20 mouse cellular contexts compared by ENCODE assay signal in genomic region chr1:172409431-172409830, GRCm38 (mm10). TPM values are rescaled to one million over a fixed set of nuclear protein-coding genes. Genes with fewer than 3 reads are reported as not detected.
A peak's percentile ranks its signal among the peaks of the same experiment; 100 is the strongest.
DNase-seq lines count a peak whose midpoint lies in the region; ATAC-seq and TF ChIP-seq lines count a peak whose summit lies in the region.
"Had no signal": no experiment of that assay in that cellular context is flagged by ENCODE, and none has a peak within 500 bp of the region (broad histone marks: within the 10 kb centered on the region; RNA-seq: fewer than 3 reads in every experiment).

No protein-coding gene starts in this region.

- H3K27me3 ChIP-seq in embryonic facial prominence, embryonic 14.5 days (replicated peaks; ENCODE audit: control insufficient read depth, insufficient read depth, low read length) = peaks cover 4% of the 10 kb centered on the region; the same call in 1 of the 2 replicates
- H3K27me3 ChIP-seq in embryonic facial prominence, embryonic 10.5 days (replicated peaks; ENCODE audit: low read depth, poor library complexity, severe bottlenecking) = peaks cover 7% of the 10 kb centered on the region; the same call in 1 of the 2 replicates
- no peaks in the 10 kb centered on the region for H3K27me3 ChIP-seq in hindbrain, embryonic 15.5 days
- H3K27me3 ChIP-seq in hindbrain, embryonic 10.5 days (ENCODE audit: insufficient read depth, poor library complexity, severe bottlenecking) = 0 out of 2 replicates have a peak, but pooled peaks cover 3% of the 10 kb centered on the region
- peaks cover 2 to 6% of the 10 kb centered on the region in 2 experiments; a peak in 2 of 4 replicates for H3K27me3 ChIP-seq in MEL (ENCODE audit: control insufficient read depth in 1 of 2, insufficient read depth in 2 of 2, low read length in 2 of 2)
- H3K27me3 ChIP-seq: liver, embryonic 12.5 days; neural tube, embryonic 13.5 days had no signal

- TF ChIP-seq EP300 in MEL (IDR thresholded peaks at IDR 0.05; ENCODE audit: low read depth in 1 of 2, low read length in 2 of 2) = no peak

- no peak overlapping the region for H3K27ac ChIP-seq in embryonic facial prominence, embryonic 14.5 days (replicated peaks; ENCODE audit: low read depth, low read length)
- H3K27ac ChIP-seq in embryonic facial prominence, embryonic 10.5 days (replicated peaks) = no peak overlapping the region
- no peak overlapping the region for H3K27ac ChIP-seq in hindbrain, embryonic 15.5 days (replicated peaks)
- no peak overlapping the region for H3K27ac ChIP-seq in hindbrain, embryonic 10.5 days
- H3K27ac ChIP-seq in MEL (ENCODE audit: control insufficient read depth, low read depth, low read length) = peak overlapping the region; percentile 30; the same call in 1 of the 2 replicates
- H3K27ac ChIP-seq: heart, embryonic 10.5 days; kidney, embryonic 15.5 days; limb, embryonic 12.5 days; liver, embryonic 12.5 days; midbrain, embryonic 10.5 days; neural tube, embryonic 13.5 days had no signal

- no peak overlapping the region for H3K4me3 ChIP-seq in embryonic facial prominence, embryonic 14.5 days (ENCODE audit: low read depth, low read length)
- H3K4me3 ChIP-seq in embryonic facial prominence, embryonic 10.5 days = no peak overlapping the region
- H3K4me3 ChIP-seq in hindbrain, embryonic 15.5 days = no peak overlapping the region
- H3K4me3 ChIP-seq in hindbrain, embryonic 10.5 days = no peak overlapping the region
- H3K4me3 ChIP-seq in MEL (ENCODE audit: control insufficient read depth in 1 of 2, insufficient read depth in 1 of 2, low read depth in 2 of 2, low read length in 2 of 2) = peak overlapping the region; percentile 30 to 58; a peak in 2 of 4 replicates
- H3K4me3 ChIP-seq: heart, embryonic 10.5 days; kidney, embryonic 15.5 days; limb, embryonic 12.5 days; liver, embryonic 12.5 days; midbrain, embryonic 10.5 days; neural tube, embryonic 13.5 days had no signal

- DNase-seq in embryonic facial prominence, embryonic 14.5 days (ENCODE audit: low spot score) = no peak
- no peak for DNase-seq in embryonic facial prominence, embryonic 10.5 days (ENCODE audit: low spot score)
- no peak for DNase-seq in hindbrain, embryonic 10.5 days (ENCODE audit: low spot score)
- DNase-seq in MEL (ENCODE audit: low read depth, low spot score) = no peak
- DNase-seq in retina, embryonic 14.5 days (ENCODE audit: low spot score) = peak; percentile 56
- DNase-seq in frontal cortex, postnatal 14 days (ENCODE audit: low spot score in 2 of 2) = no peak
- DNase-seq: adrenal gland, postnatal 25 days; cerebellum, adult 11 months; gastrocnemius, postnatal 14 days; lung, adult 2 months; right cerebral cortex, postnatal 14 days; spleen, adult 18-20 months; thymus, postnatal 4 days had no signal

- no peaks in the 10 kb centered on the region for H3K9me3 ChIP-seq in embryonic facial prominence, embryonic 14.5 days (ENCODE audit: control insufficient read depth, low read length)
- H3K9me3 ChIP-seq in embryonic facial prominence, embryonic 10.5 days = no peaks in the 10 kb centered on the region
- H3K9me3 ChIP-seq in hindbrain, embryonic 15.5 days = no peaks in the 10 kb centered on the region
- H3K9me3 ChIP-seq in hindbrain, embryonic 10.5 days = no peaks in the 10 kb centered on the region
- H3K9me3 ChIP-seq in MEL (replicated peaks; ENCODE audit: insufficient read depth, low read length) = no peaks in the 10 kb centered on the region
- H3K9me3 ChIP-seq: heart, embryonic 10.5 days; kidney, embryonic 15.5 days; limb, embryonic 12.5 days; liver, embryonic 12.5 days; midbrain, embryonic 10.5 days; neural tube, embryonic 13.5 days had no signal

- no peak overlapping the region for H3K9ac ChIP-seq in embryonic facial prominence, embryonic 14.5 days (ENCODE audit: low read depth, low read length)
- no peak overlapping the region for H3K9ac ChIP-seq in hindbrain, embryonic 15.5 days
- H3K9ac ChIP-seq in MEL (ENCODE audit: control insufficient read depth, low read depth, low read length, poor library complexity, severe bottlenecking) = peak overlapping the region; percentile 52; the same call in 1 of the 2 replicates
- H3K9ac ChIP-seq: kidney, embryonic 15.5 days; limb, embryonic 12.5 days; liver, embryonic 12.5 days; neural tube, embryonic 13.5 days had no signal

- no peak for TF ChIP-seq POLR2A in MEL (IDR thresholded peaks at IDR 0.05; ENCODE audit: control insufficient read depth in 1 of 2, insufficient read depth in 1 of 2, low read depth in 1 of 2, low read length in 2 of 2, poor library complexity in 1 of 2)

- ATAC-seq in embryonic facial prominence, embryonic 14.5 days (ENCODE audit: low read depth) = no peak
- ATAC-seq in hindbrain, embryonic 15.5 days (ENCODE audit: low FRiP score, low read depth) = no peak
- ATAC-seq: liver, embryonic 12.5 days had no signal

- TF ChIP-seq RAD21 in MEL (IDR thresholded peaks at IDR 0.05; ENCODE audit: low read depth, low read length) = no peak

- no peak for TF ChIP-seq CTCF in MEL (IDR thresholded peaks at IDR 0.05 in 2 of 3, conservative IDR thresholded peaks at IDR 0.05 in 1 of 3; ENCODE audit: control insufficient read depth in 1 of 3, insufficient read depth in 1 of 3, low read depth in 2 of 3, low read length in 3 of 3, poor library complexity in 1 of 3, severe bottlenecking in 1 of 3)

- H3K36me3 ChIP-seq in embryonic facial prominence, embryonic 14.5 days (ENCODE audit: control insufficient read depth, insufficient read depth, low read length) = no peaks in the 10 kb centered on the region
- H3K36me3 ChIP-seq in embryonic facial prominence, embryonic 10.5 days (replicated peaks) = no peaks in the 10 kb centered on the region
- no peaks in the 10 kb centered on the region for H3K36me3 ChIP-seq in hindbrain, embryonic 15.5 days
- H3K36me3 ChIP-seq in hindbrain, embryonic 10.5 days = no peaks in the 10 kb centered on the region
- H3K36me3 ChIP-seq in MEL (ENCODE audit: control insufficient read depth in 1 of 2, insufficient read depth in 2 of 2, low read length in 2 of 2) = peaks cover 0 to 5% of the 10 kb centered on the region in 2 experiments; a peak in 1 of 4 replicates
- H3K36me3 ChIP-seq: heart, embryonic 10.5 days; kidney, embryonic 15.5 days; limb, embryonic 12.5 days; liver, embryonic 12.5 days; midbrain, embryonic 10.5 days; neural tube, embryonic 13.5 days had no signal

- no peaks in the 10 kb centered on the region for H3K79me2 ChIP-seq in MEL (ENCODE audit: control insufficient read depth, insufficient read depth, low read length, poor library complexity)

- peak overlapping the region; percentile 24; the same call in 1 of the 2 replicates for H3K4me2 ChIP-seq in embryonic facial prominence, embryonic 14.5 days (ENCODE audit: low read depth, low read length)
- 0 out of 2 replicates have a peak overlapping the region, but pooled peaks have one; percentile 27 for H3K4me2 ChIP-seq in hindbrain, embryonic 15.5 days
- H3K4me2 ChIP-seq: kidney, embryonic 15.5 days; limb, embryonic 12.5 days; liver, embryonic 12.5 days; neural tube, embryonic 13.5 days had no signal

- 9% methylated on average over 5 of the region's 5 CpGs for WGBS in embryonic facial prominence, embryonic 14.5 days
- WGBS in embryonic facial prominence, embryonic 10.5 days = 11% methylated on average over 5 of the region's 5 CpGs
- 8% methylated on average over 5 of the region's 5 CpGs for WGBS in hindbrain, embryonic 15.5 days
- 12% methylated on average over 5 of the region's 5 CpGs for WGBS in hindbrain, embryonic 10.5 days

- no peaks in the 10 kb centered on the region for H3K4me1 ChIP-seq in embryonic facial prominence, embryonic 14.5 days (ENCODE audit: control insufficient read depth, insufficient read depth, low read length)
- peaks cover 6% of the 10 kb centered on the region; the same call in 1 of the 2 replicates for H3K4me1 ChIP-seq in embryonic facial prominence, embryonic 10.5 days
- H3K4me1 ChIP-seq in hindbrain, embryonic 15.5 days (replicated peaks) = peaks cover 4% of the 10 kb centered on the region; the same call in 1 of the 2 replicates
- H3K4me1 ChIP-seq in hindbrain, embryonic 10.5 days (replicated peaks) = peaks cover 7% of the 10 kb centered on the region; the same call in 1 of the 2 replicates
- H3K4me1 ChIP-seq in MEL (ENCODE audit: control insufficient read depth in 1 of 2, insufficient read depth in 2 of 2, low read length in 2 of 2) = peaks cover 3 to 11% of the 10 kb centered on the region in 2 experiments; a peak in 2 of 4 replicates
- H3K4me1 ChIP-seq: liver, embryonic 12.5 days had no signal

TF ChIP-seq in MEL, 35 proteins besides CTCF, POLR2A, EP300 and RAD21:
- TF ChIP-seq BHLHE40 (IDR thresholded peaks at IDR 0.05; ENCODE audit: borderline replicate concordance, low read depth, low read length) = no peak
- no peak for TF ChIP-seq MAX (IDR thresholded peaks at IDR 0.05; ENCODE audit: low read length)
TF ChIP-seq in MEL: peak in this region for 0.

RNA-seq across cellular contexts. Expression of gene Pigm, which starts 33.1 kb away (rescaled TPM):
- polyA plus RNA-seq in embryonic facial prominence, embryonic 14.5 days (2014; fragmentation: Nextera tagmentation; extraction: Ambion mirVana) = 6.9 and 7.2 TPM in 2 replicates
- 10.2 and 11.1 TPM in 2 replicates for polyA plus RNA-seq in embryonic facial prominence, embryonic 10.5 days (2016; fragmentation: Nextera tagmentation; extraction: Ambion mirVana)
- 3.8 and 3.9 TPM in 2 replicates for polyA plus RNA-seq in hindbrain, embryonic 15.5 days (2015; fragmentation: Nextera tagmentation; extraction: Ambion mirVana)
- 8.7 and 10.5 TPM in 2 replicates for polyA plus RNA-seq in hindbrain, embryonic 10.5 days (2016; fragmentation: Nextera tagmentation; extraction: Ambion mirVana)
- total RNA-seq in MEL (2012; rRNA removed) = 8.3 and 8.6 TPM in 2 replicates
- polyA plus RNA-seq in MEL (2012; ENCODE audit: insufficient read depth in 1 of 2, insufficient read length in 2 of 2, low read depth in 1 of 2, low replicate concordance in 2 of 2, missing spikeins in 1 of 2) = 10 to 100 TPM in 1 of 2 experiments, not detected in 1; 11.3 TPM

Comparison
In these comparisons a context has a peak if more than half of its experiments do, and no peak if none do; other contexts are left out.
1. H3K4me3 ChIP-seq: peak in MEL (2 of 2); none in embryonic facial prominence, embryonic 14.5 days (single experiment), embryonic facial prominence, embryonic 10.5 days (single experiment), hindbrain, embryonic 15.5 days (single experiment) and hindbrain, embryonic 10.5 days (single experiment).